Mouse (Mus musculus) hindbrain, embryonic 14.5 days (tissue): ENCODE results near the gene Snrnp27. TPM values are rescaled to one million over a fixed set of nuclear protein-coding genes. Genes with fewer than 3 reads are reported as not detected.

Experiments
- ATAC-seq: fragments of 200-750 bp; cut with Nextera tagmentation; 2 replicates; pipeline ENCODE4 v1.8.0; 2017; ENCODE audit warnings: moderate number of reproducible peaks, mild to moderate bottlenecking, moderate TSS enrichment, moderate library complexity; ENCODE audit not compliant: low FRiP score
- DNase-seq: peaks from one replicate; pipeline ENCODE4 v3.0.0-alpha.2; 2015; ENCODE audit warnings: low spot score
- H3K27ac ChIP-seq: fragments of 300-500 bp; sonication (generic); 2 replicates; pipeline ENCODE4 v1.5.1; 2014; ENCODE audit warnings: mild to moderate bottlenecking, moderate library complexity
- H3K27me3 ChIP-seq: fragments of 300-500 bp; sonication (generic); 2 replicates; pipeline ENCODE4 v1.6.1; 2014; ENCODE audit warnings: mild to moderate bottlenecking, low read length, mixed read lengths; ENCODE audit not compliant: control insufficient read depth, insufficient read depth
- H3K36me3 ChIP-seq: fragments of 300-500 bp; sonication (generic); replicated peaks from 2 replicates; pipeline ENCODE4 v1.6.1; 2014; ENCODE audit not compliant: control insufficient read depth, insufficient read depth
- H3K4me1 ChIP-seq: fragments of 300-500 bp; sonication (generic); replicated peaks from 2 replicates; pipeline ENCODE4 v1.6.1; 2014; ENCODE audit warnings: antibody characterized with exemption, low read length, mixed read lengths; ENCODE audit not compliant: control insufficient read depth, insufficient read depth
- H3K4me2 ChIP-seq: fragments of 300-500 bp; sonication (generic); replicated peaks from 2 replicates; pipeline ENCODE4 v1.6.1; 2014; ENCODE audit warnings: mild to moderate bottlenecking, moderate library complexity
- H3K4me3 ChIP-seq: fragments of 300-500 bp; sonication (generic); replicated peaks from 2 replicates; pipeline ENCODE4 v1.5.1; 2014; ENCODE audit warnings: mild to moderate bottlenecking, low read length
- H3K9ac ChIP-seq: fragments of 300-500 bp; sonication (generic); 2 replicates; pipeline ENCODE4 v1.6.1; 2014
- H3K9me3 ChIP-seq: fragments of 300-500 bp; sonication (generic); 2 replicates; pipeline ENCODE4 v1.6.1; 2016; ENCODE audit warnings: low read length; ENCODE audit not compliant: control insufficient read depth
- WGBS: fragments of 180-500 bp; shearing (Covaris S2); extraction: QIAGEN DNeasy Blood & Tissue Kit; methylation state at CpG from one replicate; pipeline ENCODE4 v1.1.7; 2014; 5-methylcytosine and 5-hydroxymethylcytosine counted together
- polyA plus RNA-seq: library from polyadenylated mRNA; unstranded; fragments of >200 nt; fragmentation: Nextera tagmentation; extraction: Ambion mirVana; gene quantifications from 2 replicates; pipeline ENCODE4 v1.2.1, GENCODE M21; 2014

Gene Snrnp27
- polyA plus RNA-seq, 1 experiment from 2014 or later = 99.1 TPM

DNA sequence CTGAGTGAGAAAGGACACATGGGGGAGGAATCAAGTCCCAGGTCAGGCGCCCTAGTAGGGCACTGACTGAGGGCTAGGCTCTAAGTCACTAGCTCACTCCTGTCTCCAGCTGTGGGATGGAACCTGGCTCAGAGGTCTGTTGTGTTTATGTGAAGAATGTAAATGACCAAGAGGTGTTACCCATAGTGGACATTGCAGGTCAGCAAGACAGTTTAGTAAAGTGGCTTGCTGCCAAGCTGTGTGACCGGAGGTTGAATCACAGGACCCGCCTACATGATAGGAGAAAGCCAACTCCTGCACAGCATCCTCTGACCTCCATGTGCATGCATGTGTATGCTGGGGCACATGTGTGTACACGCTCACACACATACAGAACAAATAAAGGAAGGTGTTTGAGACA is 38.8 kb downstream of the Snrnp27 start:
- no peak overlapping the region for H3K4me3 ChIP-seq
- H3K27ac ChIP-seq = no peak overlapping the region
- H3K27me3 ChIP-seq = no peaks in the 10 kb centered on the region
- H3K9ac ChIP-seq = no peak overlapping the region
- 83% methylated on average over 4 of the region's 4 CpGs for WGBS
- no peaks in the 10 kb centered on the region for H3K4me1 ChIP-seq
- no peak for DNase-seq
- no peaks in the 10 kb centered on the region for H3K9me3 ChIP-seq
- H3K4me2 ChIP-seq = no peak overlapping the region
- ATAC-seq = no peak
- peaks cover 30% of the 10 kb centered on the region for H3K36me3 ChIP-seq

- H3K27me3 ChIP-seq = no peaks in the 10 kb centered on the region
- no peak overlapping the region for H3K27ac ChIP-seq
- no peak overlapping the region for H3K9ac ChIP-seq
- no peak overlapping the region for H3K4me2 ChIP-seq
- no peaks in the 10 kb centered on the region for H3K4me1 ChIP-seq
- no peaks in the 10 kb centered on the region for H3K9me3 ChIP-seq
- WGBS = 94% methylated on average over 3 of the region's 3 CpGs
- ATAC-seq = no peak
- H3K4me3 ChIP-seq = no peak overlapping the region
- peaks cover 24% of the 10 kb centered on the region for H3K36me3 ChIP-seq
- DNase-seq = no peak
Measured at GRCm38 (mm10) chr6:86644775-86645400, 39.4 kb downstream of the Snrnp27 start.

GRCm38 (mm10) chr6:86641716-86642115 is 42.6 kb downstream of the Snrnp27 start:
- ATAC-seq = no peak
- H3K9ac ChIP-seq = no peak overlapping the region
- H3K4me3 ChIP-seq = no peak overlapping the region
- no peak for DNase-seq
- no peaks in the 10 kb centered on the region for H3K4me1 ChIP-seq
- H3K4me2 ChIP-seq = no peak overlapping the region
- 61% methylated on average over 8 of the region's 8 CpGs for WGBS
- no peaks in the 10 kb centered on the region for H3K36me3 ChIP-seq
- no peak overlapping the region for H3K27ac ChIP-seq
- no peaks in the 10 kb centered on the region for H3K27me3 ChIP-seq
- H3K9me3 ChIP-seq = no peaks in the 10 kb centered on the region

DNA sequence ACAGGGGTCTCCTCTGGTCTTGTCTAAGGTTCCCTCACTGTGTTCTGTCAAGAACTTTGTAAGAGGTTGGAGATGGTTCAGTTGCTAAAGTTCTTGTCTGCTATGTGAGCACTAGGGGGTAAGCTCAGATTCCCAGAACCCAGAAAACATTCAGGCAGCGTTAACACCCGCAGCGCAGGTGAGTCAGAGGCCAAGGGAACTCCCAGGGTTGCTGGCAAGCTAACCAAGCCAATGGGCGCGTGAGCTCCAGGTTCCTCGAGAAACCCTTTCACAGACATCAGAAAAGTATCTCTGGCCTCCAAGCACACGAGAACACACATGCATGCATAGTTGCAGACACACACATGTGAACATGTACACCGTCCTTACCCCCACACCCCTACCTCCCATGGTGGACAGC is 43.5 kb downstream of the Snrnp27 start:
- Histone ChIP-seq H3K27ac (no peak overlapping the region), H3K9me3 (no peaks in the 10 kb centered on the region), H3K4me1 (no peaks in the 10 kb centered on the region), H3K27me3 (no peaks in the 10 kb centered on the region), H3K4me2 (no peak overlapping the region), H3K4me3 (no peak overlapping the region), H3K9ac (no peak overlapping the region), H3K36me3 (no peaks in the 10 kb centered on the region)
- no peak for ATAC-seq
- WGBS = 92% methylated on average over 8 of the region's 8 CpGs
- DNase-seq = no peak

GRCm38 (mm10) chr6:86640161-86640560 is 44.2 kb downstream of the Snrnp27 start:
- WGBS = 87% methylated on average over 3 of the region's 3 CpGs
- H3K4me1 ChIP-seq = no peaks in the 10 kb centered on the region
- H3K4me2 ChIP-seq = no peak overlapping the region
- H3K27ac ChIP-seq = no peak overlapping the region
- no peaks in the 10 kb centered on the region for H3K36me3 ChIP-seq
- H3K4me3 ChIP-seq = no peak overlapping the region
- DNase-seq = no peak
- no peaks in the 10 kb centered on the region for H3K9me3 ChIP-seq
- ATAC-seq = no peak
- no peaks in the 10 kb centered on the region for H3K27me3 ChIP-seq
- H3K9ac ChIP-seq = no peak overlapping the region

- Histone ChIP-seq H3K9ac (no peak overlapping the region), H3K4me3 (no peak overlapping the region), H3K27me3 (no peaks in the 10 kb centered on the region), H3K36me3 (no peaks in the 10 kb centered on the region), H3K9me3 (no peaks in the 10 kb centered on the region), H3K4me1 (no peaks in the 10 kb centered on the region), H3K27ac (no peak overlapping the region), H3K4me2 (no peak overlapping the region)
- DNase-seq = no peak
- WGBS = 80% methylated on average over 18 of the region's 18 CpGs
- ATAC-seq = no peak
Measured at GRCm38 (mm10) chr6:86639180-86640160, 44.9 kb downstream of the Snrnp27 start.

GRCm38 (mm10) chr6:86638434-86638833 is 45.9 kb downstream of the Snrnp27 start:
- no peak overlapping the region for H3K4me2 ChIP-seq
- 38% methylated on average over 2 of the region's 2 CpGs for WGBS
- DNase-seq = no peak
- H3K27me3 ChIP-seq = no peaks in the 10 kb centered on the region
- no peak for ATAC-seq
- no peaks in the 10 kb centered on the region for H3K36me3 ChIP-seq
- H3K27ac ChIP-seq = no peak overlapping the region
- H3K9me3 ChIP-seq = no peaks in the 10 kb centered on the region
- H3K4me1 ChIP-seq = no peaks in the 10 kb centered on the region
- no peak overlapping the region for H3K9ac ChIP-seq
- H3K4me3 ChIP-seq = no peak overlapping the region

GRCm38 (mm10) chr6:86637860-86638259 is 46.5 kb downstream of the Snrnp27 start:
- H3K4me2 ChIP-seq = no peak overlapping the region
- WGBS = 82% methylated on average over 2 of the region's 2 CpGs
- H3K9ac ChIP-seq = no peak overlapping the region
- H3K4me1 ChIP-seq = no peaks in the 10 kb centered on the region
- H3K4me3 ChIP-seq = no peak overlapping the region
- no peaks in the 10 kb centered on the region for H3K9me3 ChIP-seq
- no peaks in the 10 kb centered on the region for H3K27me3 ChIP-seq
- H3K36me3 ChIP-seq = no peaks in the 10 kb centered on the region
- no peak overlapping the region for H3K27ac ChIP-seq
- no peak for DNase-seq
- no peak for ATAC-seq

- Histone ChIP-seq H3K9ac (no peak overlapping the region), H3K9me3 (no peaks in the 10 kb centered on the region), H3K27me3 (no peaks in the 10 kb centered on the region), H3K36me3 (no peaks in the 10 kb centered on the region), H3K27ac (no peak overlapping the region), H3K4me1 (no peaks in the 10 kb centered on the region), H3K4me3 (no peak overlapping the region), H3K4me2 (no peak overlapping the region)
- ATAC-seq (no peak), DNase-seq (no peak)
- 79% methylated on average over 4 of the region's 4 CpGs for WGBS
Measured at GRCm38 (mm10) chr6:86637171-86637835, 47.0 kb downstream of the Snrnp27 start.
